Mouse (Mus musculus): ENCODE data around the gene Mfsd12.

- TF ChIP-seq CTCF (IDR thresholded peaks at IDR 0.05; ENCODE audit: borderline replicate concordance, extremely low read depth, insufficient read depth, insufficient read length) (no peak), POLR2A (IDR thresholded peaks at IDR 0.05; ENCODE audit: borderline replicate concordance, extremely low read depth, insufficient read depth, insufficient read length, poor library complexity, severe bottlenecking) (no peak)
Measured at GRCm38 (mm10) chr10:81358841-81359240, 1.6 kb downstream of the Mfsd12 start.

All from brain, embryonic 14.5 days (tissue).